Mouse (Mus musculus) G1E (cell line): ENCODE results near the gene Stat6.

Source experiments
- CTCF ChIP-seq: IDR thresholded peaks from 2 replicates; pipeline ENCODE4 v1.5.1; 2012; ENCODE audit warnings: low read depth, low read length, inconsistent platforms, mixed read lengths
- TAL1 ChIP-seq: conservative IDR thresholded peaks from 2 replicates; pipeline ENCODE4 v1.6.1; 2012; ENCODE audit warnings: low read depth, low read length, inconsistent platforms, mixed read lengths

DNA sequence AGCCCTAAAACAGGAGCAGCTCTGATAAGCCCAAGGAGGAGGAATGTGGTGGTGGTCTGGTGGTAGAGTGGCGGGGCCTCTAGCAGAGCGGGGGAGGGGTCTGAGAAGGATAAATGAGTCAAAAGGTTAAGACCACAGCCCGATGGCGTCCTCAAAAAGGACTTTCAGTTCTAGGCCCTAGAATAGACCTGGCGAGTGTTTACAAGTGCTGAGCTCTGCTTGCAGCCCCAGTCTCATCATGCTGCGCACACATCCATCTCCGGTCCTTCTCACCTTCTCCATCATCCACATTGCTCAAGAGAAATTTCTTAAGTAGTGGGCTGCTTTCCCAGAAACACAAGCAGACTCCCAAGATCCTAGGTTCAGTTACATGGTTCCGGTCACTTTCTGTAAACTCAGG is 44.2 kb upstream of the Stat6 start:
- TF ChIP-seq CTCF (no peak), TAL1 (no peak)
